Mouse (Mus musculus): ENCODE results near the gene Ccdc146.

GRCm38 (mm10) chr5:21326494-21326893, 98.0 kb downstream of the Ccdc146 start:
- TF ChIP-seq POLR2A (IDR thresholded peaks at IDR 0.05; ENCODE audit: low read depth, low read length) (no peak), CTCF (IDR thresholded peaks at IDR 0.05; ENCODE audit: extremely low read depth, insufficient read length, insufficient replicate concordance, low read depth, low read length) (peak; percentile 93; the same call in 1 of the 2 replicates)
